Mouse (Mus musculus): ENCODE results near the gene Otop1. TPM values are rescaled to one million over a fixed set of nuclear protein-coding genes. Genes with fewer than 3 reads are reported as not detected.
A peak's percentile ranks its signal among the peaks of the same experiment; 100 is the strongest.

Gene Otop1
- total RNA-seq, 2 experiments from 2014 or later, result 48.5 to 58.9 TPM

DNA sequence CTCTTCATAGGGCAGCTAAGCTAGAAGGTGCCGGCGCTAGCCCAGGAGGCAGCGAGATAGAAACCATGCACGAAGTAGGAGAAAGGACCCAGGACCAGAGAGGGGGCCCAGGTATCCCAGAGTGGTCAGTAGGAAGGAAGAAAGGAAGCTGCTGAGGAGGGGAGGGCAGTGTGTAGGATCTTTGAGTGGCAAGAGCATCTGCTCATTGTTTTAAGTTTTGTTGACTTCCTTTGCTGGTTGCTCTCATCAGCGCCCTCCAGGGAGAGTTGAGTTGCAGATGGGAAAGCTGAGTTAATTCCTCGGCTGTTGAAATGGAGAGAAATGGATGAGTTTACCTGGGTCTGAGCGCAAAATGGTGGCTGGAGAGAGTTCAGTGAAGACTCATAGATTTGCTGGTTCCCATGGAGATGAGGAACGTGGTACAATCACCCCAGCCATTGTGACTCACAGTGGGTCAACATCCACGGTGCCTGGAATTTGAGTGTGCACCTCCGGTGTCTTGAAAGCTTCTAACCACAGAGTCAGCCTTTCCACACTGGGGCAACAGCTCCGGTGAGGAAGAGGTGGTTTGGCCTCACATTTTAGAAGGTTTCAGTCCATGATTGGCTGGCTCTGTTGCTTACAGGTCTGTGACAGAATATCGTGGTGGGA lies 26.1 kb downstream of the Otop1 start:
- no peak for DNase-seq

DNA sequence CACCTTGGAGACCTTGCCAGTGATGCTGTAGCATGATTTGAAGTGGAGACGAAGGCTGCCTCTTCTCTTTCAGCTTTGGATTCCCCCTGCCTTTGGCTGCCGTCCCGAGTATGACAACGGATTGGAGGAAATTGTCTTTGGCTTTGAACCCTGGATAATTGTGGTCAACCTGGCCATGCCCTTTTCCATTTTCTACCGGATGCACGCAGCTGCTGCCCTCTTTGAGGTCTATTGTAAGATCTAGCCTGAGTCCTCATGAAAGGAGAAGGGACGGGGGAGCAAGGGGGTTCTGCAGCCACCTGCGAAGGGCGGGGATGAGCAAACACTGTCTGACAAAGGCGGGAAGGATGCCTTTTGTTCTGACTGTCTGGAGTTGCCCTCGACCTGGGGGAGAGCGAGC lies 26.9 kb downstream of the Otop1 start:
- no peak for DNase-seq

DNA sequence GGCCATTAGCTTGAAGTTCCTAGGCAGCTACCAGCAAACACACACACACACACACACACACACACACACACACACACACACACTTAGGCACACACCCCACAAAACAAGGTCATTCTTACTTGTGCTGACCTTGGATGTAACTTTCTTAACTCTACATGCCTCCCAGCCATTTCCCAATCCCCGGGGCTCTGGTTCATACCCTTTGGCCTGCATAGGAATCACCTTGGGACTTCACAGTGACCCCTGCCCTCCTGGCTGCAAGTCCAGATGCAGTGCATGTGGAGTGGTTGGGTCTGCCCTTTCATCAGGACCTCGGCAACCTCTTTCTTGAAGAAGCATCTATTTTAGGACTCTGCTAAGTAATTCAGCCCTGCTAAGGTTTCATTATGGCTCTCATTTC lies 29.5 kb downstream of the Otop1 start:
- DNase-seq, result peak; percentile 70

DNA sequence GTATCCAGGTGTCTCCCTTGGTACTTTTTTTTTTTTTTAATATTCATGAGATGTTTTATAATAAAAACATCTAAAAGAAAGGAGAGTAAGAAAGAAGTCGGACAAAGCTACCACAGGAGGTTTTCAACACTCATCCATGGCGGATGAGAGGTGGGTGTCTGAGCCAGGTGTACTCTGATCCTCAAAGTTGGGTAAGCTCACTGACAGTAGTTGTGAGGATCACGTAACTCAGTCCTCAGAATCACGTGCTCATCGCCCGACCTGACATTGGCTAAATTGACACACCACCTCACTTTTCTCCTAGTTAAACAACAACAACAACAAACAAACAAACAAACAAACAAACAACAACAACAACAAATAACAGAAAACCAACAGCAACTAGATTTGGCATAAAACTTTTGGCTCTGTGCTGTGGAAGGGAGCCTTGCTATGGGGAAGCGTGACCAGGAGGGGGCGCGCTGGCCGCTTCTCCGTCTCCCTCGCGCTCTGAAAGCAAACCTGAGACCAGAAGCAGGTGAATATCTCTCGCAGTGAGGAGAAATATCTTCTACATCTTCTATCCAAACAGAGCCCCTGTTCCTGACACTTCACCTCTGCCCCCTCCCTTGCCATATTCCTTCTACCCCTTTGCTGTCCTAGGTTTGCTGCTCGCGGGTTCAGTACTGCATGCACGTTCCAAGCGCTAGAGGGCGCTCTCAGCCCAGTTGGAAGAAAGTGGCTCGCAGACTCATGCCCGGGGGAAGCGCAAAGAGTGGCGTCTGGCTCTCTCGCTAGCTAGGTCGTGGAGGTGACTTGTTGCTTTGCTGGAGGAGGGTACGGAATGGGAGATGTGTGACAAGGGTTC lies 31.7 kb downstream of the Otop1 start:
- DNase-seq, result peak; percentile 94

DNA sequence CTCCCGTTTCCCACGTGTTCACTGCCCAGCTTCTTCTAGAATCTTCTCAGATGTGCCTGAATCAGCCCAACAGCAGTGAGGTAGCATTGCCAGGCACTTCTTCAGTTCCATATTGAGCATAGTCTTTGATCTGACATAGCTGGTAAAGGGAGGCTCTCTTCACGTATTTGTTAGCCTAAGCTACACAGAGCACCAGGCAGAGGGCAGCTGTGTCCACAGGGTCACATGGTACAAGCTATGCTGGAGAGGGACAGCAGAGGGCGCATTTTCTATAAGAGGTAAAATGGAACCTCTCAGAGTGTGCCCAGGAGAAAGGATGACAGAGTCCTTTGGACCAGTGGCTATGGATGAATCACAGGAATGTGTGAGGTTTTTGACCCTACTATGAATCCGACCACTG lies 33.1 kb downstream of the Otop1 start:
- DNase-seq, result peak; percentile 76

DNA sequence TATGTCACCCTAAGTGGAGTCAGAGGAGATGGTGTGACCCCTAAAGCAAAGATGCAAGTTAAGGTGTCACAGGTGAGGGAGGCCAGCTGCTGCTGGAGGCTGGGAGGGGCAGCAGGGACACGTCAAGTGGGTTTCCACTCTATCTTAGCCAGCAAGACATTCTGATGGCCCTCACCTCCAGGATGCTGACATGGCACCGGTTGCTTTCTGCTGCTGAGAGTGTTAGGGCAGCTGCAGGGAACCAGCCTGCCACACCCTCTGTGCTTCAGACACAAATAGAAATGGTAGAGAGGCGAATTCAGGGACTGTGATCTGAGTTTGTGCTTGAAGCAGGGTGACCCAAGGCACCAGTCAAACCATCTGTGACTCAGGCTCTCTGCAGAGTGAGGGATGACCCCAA lies 34.0 kb downstream of the Otop1 start:
- no peak for DNase-seq

DNA sequence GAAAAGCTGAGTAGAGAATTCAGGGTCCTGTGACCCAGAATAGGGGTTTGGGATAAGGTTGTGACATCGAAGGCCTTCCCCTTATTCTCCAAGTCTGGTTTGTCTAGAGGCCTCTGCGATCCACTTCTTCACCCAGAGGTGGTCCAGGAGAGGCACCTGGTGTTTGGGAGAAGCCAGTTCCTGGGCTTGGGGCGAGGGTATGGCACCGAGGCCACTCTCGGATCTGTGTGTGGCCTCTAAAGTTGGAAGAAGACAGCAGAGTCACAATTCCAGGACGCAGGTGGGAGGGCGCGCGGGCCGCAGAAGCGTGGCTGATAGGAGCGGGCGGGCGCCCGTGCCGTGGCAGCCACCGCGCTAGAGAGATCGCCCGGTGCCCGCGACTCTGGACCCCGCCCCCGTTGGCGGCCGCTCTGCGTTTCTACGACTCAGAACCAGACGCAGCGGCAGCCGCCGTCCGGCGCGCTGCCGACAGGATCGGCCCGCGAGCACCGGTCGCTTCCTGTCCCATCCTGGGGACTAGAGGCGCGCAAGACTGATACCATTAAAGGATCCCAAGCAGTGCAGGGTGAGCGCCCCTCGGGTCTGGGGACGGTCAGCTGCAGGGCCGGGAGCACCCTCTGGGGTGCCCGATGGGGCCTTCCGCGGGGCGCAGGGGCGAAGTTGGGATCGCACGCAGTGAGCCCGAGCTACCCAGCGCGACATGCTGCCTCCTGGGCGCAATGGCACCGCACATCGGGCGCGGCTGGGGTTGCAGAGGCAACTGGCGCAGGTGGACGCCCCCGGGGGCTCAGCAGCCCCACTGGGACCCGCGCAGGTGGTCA lies 43.4 kb downstream of the Otop1 start, which contains the start of gene Drd5:
TSS of gene Drd5 (plus strand) at position 402 of the 821 bp plus-strand sequence.
- no peak for DNase-seq

DNA sequence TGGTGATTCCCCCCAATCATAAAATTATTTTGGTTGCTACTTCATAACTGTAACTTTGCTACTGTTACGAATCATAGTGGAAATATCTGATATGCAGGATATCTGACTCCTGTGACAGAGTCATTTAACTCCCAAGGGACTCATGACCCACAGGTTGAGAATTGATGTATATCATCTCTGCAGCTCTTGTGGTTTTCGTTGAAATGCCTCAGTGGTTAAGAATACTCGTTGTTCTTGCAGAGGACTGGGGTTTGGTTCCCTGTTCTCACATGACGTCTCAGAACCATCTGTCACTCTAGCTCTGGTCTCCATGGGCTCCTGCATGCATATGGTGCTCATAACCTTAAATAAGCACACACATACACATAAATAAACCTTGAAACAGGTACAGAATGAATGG lies 57.6 kb downstream of the Otop1 start:
- no peak for DNase-seq

DNA sequence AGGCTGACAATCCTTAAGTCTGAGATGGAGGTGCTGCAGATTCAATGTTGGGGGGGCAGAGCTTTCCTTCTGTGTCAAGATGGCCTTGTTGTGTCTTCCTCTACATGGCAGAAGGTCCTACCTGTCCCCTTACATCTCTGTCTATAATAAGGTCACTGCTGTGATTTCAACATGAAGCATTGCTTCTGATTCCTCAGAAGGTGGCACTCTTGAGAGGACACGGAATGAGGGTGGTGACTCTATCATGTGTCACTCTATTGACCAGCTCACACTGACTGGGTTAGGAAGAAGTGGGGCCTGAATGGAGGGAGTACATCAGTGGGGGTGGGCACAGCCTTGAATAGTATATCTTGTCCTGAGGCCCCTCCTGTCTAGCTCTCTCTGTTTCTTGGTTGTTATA lies 58.8 kb downstream of the Otop1 start:
- DNase-seq, result no peak

DNA sequence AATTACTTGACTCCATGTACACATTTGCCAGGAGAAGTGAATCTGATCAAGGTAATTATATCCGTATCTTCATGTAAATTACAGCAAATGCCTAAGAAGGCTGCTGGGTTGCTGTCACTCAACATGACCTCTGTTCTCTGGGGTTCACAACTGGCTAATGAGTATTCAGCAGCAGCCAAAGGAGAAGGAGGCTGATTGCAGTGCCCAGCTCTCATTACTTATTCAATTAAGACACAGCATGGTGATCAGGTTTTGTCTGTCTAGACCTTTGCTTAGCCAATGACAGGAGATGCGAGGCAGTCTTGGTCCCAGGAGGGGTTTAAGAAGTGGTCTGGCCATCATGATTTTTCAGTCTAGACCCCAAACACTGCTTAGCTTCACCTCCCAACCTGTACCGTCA lies 67.3 kb downstream of the Otop1 start:
- no peak for DNase-seq

DNA sequence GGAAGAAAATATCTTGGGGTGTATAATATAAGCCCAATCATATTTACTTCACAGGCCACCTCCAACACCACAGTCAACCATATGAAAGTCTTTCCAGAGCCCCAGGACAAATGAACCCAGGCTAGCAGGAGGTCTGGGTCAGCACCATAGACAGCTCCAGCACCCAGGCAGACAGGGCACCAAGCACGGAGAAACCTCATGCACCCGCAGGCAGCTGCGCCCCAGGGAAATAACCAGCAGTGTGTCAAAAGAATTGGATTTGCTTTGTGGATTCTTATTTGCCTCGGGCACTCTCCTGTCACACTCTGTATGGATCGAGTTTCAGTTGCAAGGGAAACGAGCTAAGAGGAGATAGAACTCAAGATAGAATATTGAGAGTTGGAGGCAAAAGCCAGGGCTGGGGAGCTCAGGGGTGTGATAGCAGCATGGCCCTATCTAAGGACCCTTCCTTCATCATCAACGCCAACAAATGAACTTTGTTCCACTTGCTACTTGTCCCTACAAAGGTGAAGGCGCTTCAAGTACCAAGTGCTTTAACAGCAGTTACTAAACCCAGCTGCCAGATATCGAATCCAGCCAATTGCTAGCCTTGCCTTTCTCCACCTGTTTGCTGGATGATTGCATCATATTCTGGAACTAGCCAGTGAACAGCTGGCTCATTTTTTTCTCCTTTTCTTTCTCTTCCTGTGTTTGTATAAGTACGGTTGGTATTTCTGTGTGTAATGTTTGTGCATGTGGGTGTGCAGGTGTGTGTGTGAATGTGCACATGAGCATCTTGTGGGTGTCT lies 71.1 kb downstream of the Otop1 start:
- DNase-seq, result peak; percentile 74

DNA sequence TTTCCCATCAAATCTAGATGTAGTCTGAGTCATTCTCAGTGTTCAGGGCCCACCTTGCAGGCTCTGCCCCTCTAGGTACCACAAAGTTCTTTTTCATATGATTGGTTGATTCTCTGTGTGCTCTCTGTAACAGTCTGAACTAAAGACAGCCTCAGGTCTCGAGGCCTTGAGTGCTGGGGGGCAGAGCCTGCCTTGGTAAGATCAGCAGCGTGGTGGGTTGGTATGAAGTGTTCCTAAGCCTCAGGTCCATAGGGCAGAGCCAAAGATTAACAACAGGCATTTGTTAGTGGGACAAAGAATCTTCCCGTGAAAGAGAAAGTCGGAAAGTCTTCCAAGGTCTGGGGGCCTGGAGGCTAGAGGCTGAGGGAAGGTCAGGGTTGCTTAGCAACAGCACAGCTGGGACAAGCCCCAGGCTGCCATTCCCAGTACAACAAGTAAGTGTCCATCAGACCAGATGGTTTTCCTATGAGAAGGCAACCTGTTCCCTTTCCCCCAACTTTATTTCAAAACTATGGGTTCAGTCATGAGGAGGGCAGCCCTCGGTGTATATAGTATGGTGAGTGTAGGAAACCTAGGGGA lies 74.7 kb downstream of the Otop1 start:
- no peak for DNase-seq

Other genes starting within 250 kb of the Otop1 start
- gene Stx18, start 237.2 kb upstream of the Otop1 start, total RNA-seq (2021), result 10 to 100 TPM; 46.0 to 48.2 TPM
- 10 to 100 TPM; 65.8 to 83.3 TPM for gene Nsg1, start 116.1 kb upstream of the Otop1 start, total RNA-seq (2021)
- 10 to 100 TPM in 1 of 2 experiments, 1 to 10 TPM in 1; 7.0 to 12.4 TPM for gene Zbtb49, start 55.5 kb upstream of the Otop1 start, total RNA-seq (2021)
- gene Lyar, start 55.5 kb upstream of the Otop1 start, total RNA-seq (2021), result 10 to 100 TPM; 17.4 to 23.5 TPM
- gene Tmem128, start 15.8 kb upstream of the Otop1 start, total RNA-seq (2021), result 10 to 100 TPM; 39.0 to 41.6 TPM
- not detected for gene Drd5, start 43.4 kb downstream of the Otop1 start, total RNA-seq (2021)
- 10 to 100 TPM; 10.6 to 11.1 TPM for gene Slc2a9, start 227.2 kb downstream of the Otop1 start, total RNA-seq (2021)

Measured in adrenal gland, postnatal 10 days (tissue).